ENCODE assay signal across 9 mouse cellular contexts in genomic region chr14:121280601-121281335, GRCm38 (mm10).
DNase-seq lines count a peak whose midpoint lies in the region; ATAC-seq and TF ChIP-seq lines count a peak whose summit lies in the region.
"Had no signal": no experiment of that assay in that cellular context is flagged by ENCODE, and none has a peak within 500 bp of the region (broad histone marks: within the 10 kb centered on the region; RNA-seq: fewer than 3 reads in every experiment).

No protein-coding gene starts in this region.

- peak; percentile 21 for TF ChIP-seq POLR2A in myocyte (IDR thresholded peaks at IDR 0.05; ENCODE audit: insufficient read length, low read depth)

- TF ChIP-seq CTCF in lung, postnatal 0 days (IDR thresholded peaks at IDR 0.05), result no peak
- no peak for TF ChIP-seq CTCF in intestine, postnatal 0 days (IDR thresholded peaks at IDR 0.05; ENCODE audit: low read depth)

- H3K79me2 ChIP-seq in myocyte (ENCODE audit: control insufficient read depth, insufficient read depth), result no peaks in the 10 kb centered on the region

- no peak overlapping the region for H3K4me2 ChIP-seq in lung, postnatal 0 days (replicated peaks; ENCODE audit: low read depth, low read length)
- no peak overlapping the region for H3K4me2 ChIP-seq in myocyte (ENCODE audit: low read depth)
- H3K4me2 ChIP-seq in intestine, postnatal 0 days (replicated peaks; ENCODE audit: low read depth), result no peak overlapping the region

- no peak overlapping the region for H3ac ChIP-seq in myocyte (ENCODE audit: control insufficient read depth, insufficient read length)

- peaks cover 39% of the 10 kb centered on the region for H3K36me3 ChIP-seq in lung, postnatal 0 days (ENCODE audit: insufficient read depth, low read length)
- peaks cover 10% of the 10 kb centered on the region for H3K36me3 ChIP-seq in myocyte (ENCODE audit: control insufficient read depth, insufficient read depth)
- H3K36me3 ChIP-seq in intestine, postnatal 0 days (ENCODE audit: control insufficient read depth, insufficient read depth), result peaks cover 69% of the 10 kb centered on the region

- H3K4me3 ChIP-seq in lung, postnatal 0 days (ENCODE audit: low read depth, low read length), result no peak overlapping the region
- no peak overlapping the region for H3K4me3 ChIP-seq in myocyte
- H3K4me3 ChIP-seq in intestine, postnatal 0 days (ENCODE audit: low read depth, low read length), result no peak overlapping the region

- peak; percentile 32 to 37 for DNase-seq in heart, adult 18-20 months
- no peak for DNase-seq in heart, adult 11 months
- DNase-seq in lung, postnatal 14 days, result peak; percentile 34
- no peak for DNase-seq in lung, postnatal 0 days (ENCODE audit: low spot score)
- no peak for DNase-seq in spleen, adult 12 weeks (ENCODE audit: low spot score)

- WGBS in lung, postnatal 0 days, result 58% methylated on average over 16 of the region's 16 CpGs
- 70% methylated on average over 16 of the region's 16 CpGs for WGBS in intestine, postnatal 0 days

- no peak overlapping the region for H3K27ac ChIP-seq in lung, postnatal 0 days (ENCODE audit: low read length)
- no peak overlapping the region for H3K27ac ChIP-seq in intestine, postnatal 0 days (ENCODE audit: low read depth, low read length)

- H3K9ac ChIP-seq in lung, postnatal 0 days (replicated peaks; ENCODE audit: low read depth), result no peak overlapping the region
- no peak overlapping the region for H3K9ac ChIP-seq in intestine, postnatal 0 days (ENCODE audit: low read depth, low read length)

- ATAC-seq in lung, postnatal 0 days, result no peak
- ATAC-seq in granulocyte monocyte progenitor cell, adult 5-6 weeks (replicated peaks; ENCODE audit: poor library complexity, severe bottlenecking), result peak; percentile 18; the same call in 1 of the 2 replicates
- no peak for ATAC-seq in intestine, postnatal 0 days
- ATAC-seq: midbrain, embryonic 16.5 days had no signal

- no peak for TF ChIP-seq EP300 in lung, postnatal 0 days (IDR thresholded peaks at IDR 0.05)

- H3K27me3 ChIP-seq in lung, postnatal 0 days (replicated peaks; ENCODE audit: insufficient read depth, low read length), result no peaks in the 10 kb centered on the region
- no peaks in the 10 kb centered on the region for H3K27me3 ChIP-seq in myocyte (ENCODE audit: control insufficient read depth, insufficient read depth, insufficient read length)
- H3K27me3 ChIP-seq in intestine, postnatal 0 days (replicated peaks; ENCODE audit: control insufficient read depth, insufficient read depth, low read length), result no peaks in the 10 kb centered on the region

- no peaks in the 10 kb centered on the region for H3K4me1 ChIP-seq in lung, postnatal 0 days (ENCODE audit: insufficient read depth, low read depth, low read length)
- H3K4me1 ChIP-seq in intestine, postnatal 0 days (replicated peaks; ENCODE audit: control insufficient read depth, insufficient read depth, low read length), result no peaks in the 10 kb centered on the region

- no peaks in the 10 kb centered on the region for H3K9me3 ChIP-seq in lung, postnatal 0 days (ENCODE audit: low read length)
- H3K9me3 ChIP-seq in intestine, postnatal 0 days (ENCODE audit: control insufficient read depth), result no peaks in the 10 kb centered on the region

TF ChIP-seq in myocyte, 11 proteins besides CTCF, POLR2A, EP300 and RAD21:
- TF ChIP-seq POLR2AphosphoS2 (IDR thresholded peaks at IDR 0.05; ENCODE audit: insufficient read length, low read depth) (peak; percentile 30), SRF (IDR thresholded peaks at IDR 0.05; ENCODE audit: control insufficient read depth, insufficient read length, low read depth) (no peak)

Comparison
In these comparisons a context has a peak if more than half of its experiments do, and no peak if none do; other contexts are left out.
1. DNase-seq: peak in heart, adult 18-20 months (2 of 2) and lung, postnatal 14 days (single experiment); none in heart, adult 11 months (single experiment), lung, postnatal 0 days (single experiment) and spleen, adult 12 weeks (single experiment).